Mouse (Mus musculus) intestine, postnatal 0 days (tissue): Measurements from ENCODE around the gene Lmo4. TPM values are rescaled to one million over a fixed set of nuclear protein-coding genes. Genes with fewer than 3 reads are reported as not detected.

Experiments
- ATAC-seq: fragments of 200-750 bp; cut with Nextera tagmentation; 2 replicates; pipeline ENCODE4 v1.8.0; 2017; ENCODE audit warnings: mild to moderate bottlenecking, moderate TSS enrichment, moderate library complexity
- H3K27ac ChIP-seq: fragments of 300-500 bp; sonication (generic); 2 replicates; pipeline ENCODE4 v1.5.1; 2014; ENCODE audit warnings: mild to moderate bottlenecking, low read depth, low read length, moderate library complexity
- H3K27me3 ChIP-seq: fragments of 300-500 bp; sonication (generic); replicated peaks from 2 replicates; pipeline ENCODE4 v1.6.1; 2014; ENCODE audit warnings: low read length, mixed read lengths; ENCODE audit not compliant: control insufficient read depth, insufficient read depth
- H3K36me3 ChIP-seq: fragments of 300-500 bp; sonication (generic); 2 replicates; pipeline ENCODE4 v1.6.1; 2014; ENCODE audit warnings: mild to moderate bottlenecking, moderate library complexity; ENCODE audit not compliant: control insufficient read depth, insufficient read depth
- H3K4me1 ChIP-seq: fragments of 300-500 bp; sonication (generic); replicated peaks from 2 replicates; pipeline ENCODE4 v1.6.1; 2014; ENCODE audit warnings: antibody characterized with exemption, low read length, mixed read lengths; ENCODE audit not compliant: control insufficient read depth, insufficient read depth
- H3K4me2 ChIP-seq: fragments of 300-500 bp; sonication (generic); replicated peaks from 2 replicates; pipeline ENCODE4 v1.6.1; 2014; ENCODE audit warnings: low read depth, mild to moderate bottlenecking, moderate library complexity
- H3K4me3 ChIP-seq: fragments of 300-500 bp; sonication (generic); 2 replicates; pipeline ENCODE4 v1.5.1; 2014; ENCODE audit warnings: low read depth, low read length
- H3K9ac ChIP-seq: fragments of 300-500 bp; sonication (generic); 2 replicates; pipeline ENCODE4 v1.6.1; 2014; ENCODE audit warnings: mild to moderate bottlenecking, low read depth, low read length
- H3K9me3 ChIP-seq: fragments of 300-500 bp; sonication (generic); 2 replicates; pipeline ENCODE4 v1.6.1; 2016; ENCODE audit warnings: mixed run types; ENCODE audit not compliant: control insufficient read depth
- CTCF ChIP-seq: sonication (generic); IDR thresholded peaks from 2 replicates; pipeline ENCODE4 v1.5.1; 2016; ENCODE audit warnings: low read depth, mild to moderate bottlenecking, control low read depth, antibody characterized with exemption, moderate library complexity
- WGBS: fragments of 180-500 bp; shearing (Covaris S2); extraction: QIAGEN DNeasy Blood & Tissue Kit; methylation state at CpG from one replicate; pipeline ENCODE4 v1.1.7; 2014; 5-methylcytosine and 5-hydroxymethylcytosine counted together
- polyA plus RNA-seq: library from polyadenylated mRNA; unstranded; fragments of >200 nt; fragmentation: Nextera tagmentation; extraction: Ambion mirVana; gene quantifications from 2 replicates; pipeline ENCODE4 v1.2.1, GENCODE M21; 2015

The Lmo4 gene
- polyA plus RNA-seq, 1 experiment from 2014 or later, result 23.5 TPM

- Histone ChIP-seq H3K27me3 (no peaks in the 10 kb centered on the region), H3K4me3 (no peak overlapping the region), H3K9ac (no peak overlapping the region), H3K9me3 (no peaks in the 10 kb centered on the region), H3K4me1 (no peaks in the 10 kb centered on the region), H3K4me2 (no peak overlapping the region), H3K27ac (no peak overlapping the region), H3K36me3 (no peaks in the 10 kb centered on the region)
- no peak for TF ChIP-seq CTCF
- WGBS, result 69% methylated on average over 7 of the region's 7 CpGs
- ATAC-seq, result no peak
These were observed 31.0 kb downstream of the Lmo4 start for GRCm38 (mm10) chr3:144173866-144174588.

- ATAC-seq, result no peak
- no peak for TF ChIP-seq CTCF
- no peak overlapping the region for H3K4me3 ChIP-seq
- 59% methylated on average over 11 of the region's 11 CpGs for WGBS
- H3K36me3 ChIP-seq, result no peaks in the 10 kb centered on the region
- no peak overlapping the region for H3K9ac ChIP-seq
- H3K27ac ChIP-seq, result no peak overlapping the region
- H3K27me3 ChIP-seq, result no peaks in the 10 kb centered on the region
- H3K4me1 ChIP-seq, result no peaks in the 10 kb centered on the region
- no peaks in the 10 kb centered on the region for H3K9me3 ChIP-seq
- no peak overlapping the region for H3K4me2 ChIP-seq
These were observed 31.9 kb downstream of the Lmo4 start for GRCm38 (mm10) chr3:144173138-144173537.

- no peak overlapping the region for H3K4me3 ChIP-seq
- no peak for ATAC-seq
- 74% methylated on average over 2 of the region's 2 CpGs for WGBS
These were observed 33.3 kb downstream of the Lmo4 start for GRCm38 (mm10) chr3:144171749-144172148.

GRCm38 (mm10) chr3:144170539-144170938 lies 34.5 kb downstream of the Lmo4 start:
- no peak for TF ChIP-seq CTCF
- no peaks in the 10 kb centered on the region for H3K9me3 ChIP-seq
- 78% methylated on average over 2 of the region's 2 CpGs for WGBS
- H3K4me3 ChIP-seq, result no peak overlapping the region
- no peak overlapping the region for H3K4me2 ChIP-seq
- H3K27me3 ChIP-seq, result no peaks in the 10 kb centered on the region
- H3K36me3 ChIP-seq, result no peaks in the 10 kb centered on the region
- H3K27ac ChIP-seq, result no peak overlapping the region
- H3K9ac ChIP-seq, result no peak overlapping the region
- no peak for ATAC-seq
- no peaks in the 10 kb centered on the region for H3K4me1 ChIP-seq

More at GRCm38 (mm10) chr3:144171749-144172148, 33.3 kb downstream of the Lmo4 start:
- no peak for TF ChIP-seq CTCF
- Histone ChIP-seq H3K36me3 (no peaks in the 10 kb centered on the region), H3K9me3 (no peaks in the 10 kb centered on the region), H3K27me3 (no peaks in the 10 kb centered on the region), H3K9ac (no peak overlapping the region), H3K27ac (no peak overlapping the region), H3K4me1 (no peaks in the 10 kb centered on the region), H3K4me2 (no peak overlapping the region)

- Histone ChIP-seq H3K27ac (no peak overlapping the region), H3K4me1 (peaks cover 15% of the 10 kb centered on the region), H3K4me3 (no peak overlapping the region), H3K36me3 (no peaks in the 10 kb centered on the region), H3K9me3 (no peaks in the 10 kb centered on the region), H3K27me3 (no peaks in the 10 kb centered on the region), H3K9ac (no peak overlapping the region), H3K4me2 (no peak overlapping the region)
- 88% methylated on average over 8 of the region's 8 CpGs for WGBS
- no peak for TF ChIP-seq CTCF
- ATAC-seq, result no peak
These were observed 38.4 kb downstream of the Lmo4 start for GRCm38 (mm10) chr3:144166439-144167155.

- no peak for TF ChIP-seq CTCF
- Histone ChIP-seq H3K9me3 (no peaks in the 10 kb centered on the region), H3K4me2 (no peak overlapping the region), H3K27ac (no peak overlapping the region), H3K9ac (no peak overlapping the region), H3K4me3 (no peak overlapping the region), H3K27me3 (no peaks in the 10 kb centered on the region), H3K36me3 (no peaks in the 10 kb centered on the region), H3K4me1 (peaks cover 15% of the 10 kb centered on the region)
- ATAC-seq, result no peak
- 69% methylated on average over 12 of the region's 12 CpGs for WGBS
These were observed 39.6 kb downstream of the Lmo4 start for GRCm38 (mm10) chr3:144165439-144165838.
